Mouse (Mus musculus) neutrophil, adult 5-6 weeks (primary cell): ENCODE results near the gene Ash1l. TPM values are rescaled to one million over a fixed set of nuclear protein-coding genes. Genes with fewer than 3 reads are reported as not detected.

ENCODE experiments used
- ATAC-seq: fragments of 151-379, 151-347 bp; 2 replicates; pipeline ENCODE4 v1.8.0; 2017; ENCODE audit warnings: mild to moderate bottlenecking, moderate TSS enrichment; ENCODE audit not compliant: insufficient number of reproducible peaks, poor library complexity, low FRiP score, severe bottlenecking; ENCODE audit errors: extremely low read depth
- total RNA-seq: library from RNA; stranded (forward); fragments of 200-1000 nt; gene quantifications from 2 replicates; pipeline ENCODE4 v1.2.3, GENCODE M21; 2017

The Ash1l gene
- total RNA-seq, 1 experiment from 2014 or later, result 110 TPM

DNA sequence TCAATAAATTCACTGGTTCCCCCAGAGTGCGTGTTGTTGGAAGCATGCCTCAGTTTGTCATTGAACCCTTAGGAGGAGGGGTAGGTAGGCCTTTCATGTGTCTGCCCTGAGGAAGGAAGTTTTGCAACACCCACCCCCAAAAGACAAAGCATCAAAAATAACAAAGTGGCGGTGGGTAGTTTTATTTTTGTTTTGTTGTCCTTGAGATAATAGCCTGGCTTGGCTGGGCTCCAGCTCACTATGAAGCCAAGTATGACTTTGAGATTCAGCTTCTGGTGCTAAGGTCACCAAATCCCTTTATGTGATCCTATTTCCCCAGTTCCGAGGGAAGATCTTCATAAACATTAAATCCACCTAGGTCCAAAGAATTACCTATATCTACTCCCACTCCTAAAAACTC is 173.8 kb downstream of the Ash1l start:
- ATAC-seq, result no peak

DNA sequence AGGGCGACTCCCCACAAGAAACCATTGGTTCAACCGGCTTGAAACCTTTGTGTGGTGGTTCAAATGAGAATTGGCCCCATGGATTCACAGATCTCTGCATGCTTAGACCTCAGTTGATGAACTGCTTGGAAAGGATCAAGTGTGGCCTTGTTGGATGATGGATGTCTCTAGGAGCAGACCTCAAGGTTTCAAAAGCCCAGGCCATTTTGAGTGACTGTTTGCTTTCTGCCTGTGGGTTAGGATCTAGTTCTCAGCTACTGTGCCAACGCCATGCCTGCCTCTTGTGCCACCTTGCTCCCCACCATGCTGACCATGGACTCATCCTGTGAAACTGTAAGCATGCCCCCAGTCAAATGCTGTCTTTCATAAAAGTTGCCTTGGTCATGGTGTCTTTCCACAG is 175.6 kb downstream of the Ash1l start:
- ATAC-seq, result no peak

Other genes with a start within 250 kb of the Ash1l start
- 53.4 and 56.6 TPM in 2 replicates for gene Rit1, start 233.8 kb upstream of the Ash1l start, total RNA-seq
- gene Syt11, start 175.5 kb upstream of the Ash1l start, total RNA-seq, result 9.5 and 11.1 TPM in 2 replicates
- gene Gon4l, start 115.4 kb upstream of the Ash1l start, total RNA-seq, result 50.8 and 52.1 TPM in 2 replicates
- 8.5 and 12.8 TPM in 2 replicates for gene Msto1, start 36.6 kb upstream of the Ash1l start, total RNA-seq
- gene Dap3, start 559 bp downstream of the Ash1l start, total RNA-seq, result 43.1 and 54.6 TPM in 2 replicates
- 29.6 and 30.8 TPM in 2 replicates for gene Rusc1, start 142.7 kb downstream of the Ash1l start, total RNA-seq
- not detected in 2 replicates for gene Gm43738, start 150.5 kb downstream of the Ash1l start, total RNA-seq
- gene Fdps, start 151.3 kb downstream of the Ash1l start, total RNA-seq, result 20.7 and 26.5 TPM in 2 replicates
- not detected in 2 replicates for gene Pklr, start 185.5 kb downstream of the Ash1l start, total RNA-seq
- gene Hcn3, start 209.6 kb downstream of the Ash1l start, total RNA-seq, result 0.25 and 0.47 TPM in 2 replicates
- gene Clk2, start 214.2 kb downstream of the Ash1l start, total RNA-seq, result 159 and 180 TPM in 2 replicates
- gene Scamp3, start 226.9 kb downstream of the Ash1l start, total RNA-seq, result 58.2 and 64.2 TPM in 2 replicates
- gene Fam189b, start 232.5 kb downstream of the Ash1l start, total RNA-seq, result 7.7 and 8.2 TPM in 2 replicates